Mouse (Mus musculus): ENCODE measurements around the gene Pclo.
"Not testable (repeated sequence)": the region's sequence is repeated elsewhere in the genome, so short reads cannot be mapped to it uniquely, and the experiment has no call there.

The Pclo gene

DNA sequence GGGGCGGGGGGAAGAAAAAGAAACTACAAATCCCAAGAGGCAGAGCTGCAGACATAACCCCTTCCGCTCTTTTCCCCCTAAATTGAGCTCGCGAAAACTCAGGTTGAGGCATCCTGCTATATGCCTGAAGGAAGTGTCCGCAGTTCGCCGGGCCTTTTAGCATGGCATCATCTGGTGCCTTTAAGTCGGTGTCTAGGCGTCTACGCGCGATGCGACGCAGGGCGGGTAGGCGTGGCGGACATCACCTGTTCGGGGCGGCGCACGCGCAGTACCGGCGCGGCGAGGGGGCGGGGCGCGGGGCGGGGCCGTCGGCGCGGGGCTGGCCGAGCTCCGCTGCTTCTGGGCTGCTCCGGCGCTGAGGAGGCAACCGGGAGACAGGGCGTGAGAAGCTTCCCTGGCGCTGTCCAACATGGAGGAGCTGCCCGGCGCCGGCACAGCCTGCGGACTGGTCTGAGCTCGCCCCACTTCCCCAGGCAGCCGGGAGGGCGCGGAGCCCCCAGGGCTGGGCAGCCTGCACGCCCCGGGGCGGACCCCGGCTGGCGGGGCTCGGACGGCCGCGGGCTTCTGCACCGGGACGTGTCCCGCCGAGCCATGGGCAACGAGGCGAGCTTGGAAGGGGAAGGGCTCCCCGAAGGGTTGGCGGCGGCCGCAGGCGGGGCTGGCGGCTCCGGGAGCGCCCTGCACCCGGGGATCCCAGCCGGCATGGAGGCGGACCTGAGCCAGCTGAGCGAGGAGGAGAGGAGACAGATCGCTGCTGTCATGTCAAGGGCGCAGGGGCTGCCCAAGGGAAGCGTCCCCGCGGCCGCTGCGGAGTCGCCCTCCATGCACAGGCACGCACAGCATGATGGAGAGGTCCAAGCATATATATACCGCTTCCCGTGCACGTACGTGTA, at the start of gene Pclo:
Pclo (plus strand) TSS at position 288 of the 893 bp plus-strand sequence.
- peak; percentile 88 for DNase-seq (ENCODE audit: low spot score)

- DNase-seq (ENCODE audit: low spot score): not testable (repeated sequence)
Measured at GRCm38 (mm10) chr5:14494431-14494830, 20.3 kb upstream of the Pclo start.

GRCm38 (mm10) chr5:14508522-14508921, 6.2 kb upstream of the Pclo start:
- no peak for DNase-seq (ENCODE audit: low spot score)

GRCm38 (mm10) chr5:14509621-14510020, 5.1 kb upstream of the Pclo start:
- DNase-seq (ENCODE audit: low spot score): no peak

DNA sequence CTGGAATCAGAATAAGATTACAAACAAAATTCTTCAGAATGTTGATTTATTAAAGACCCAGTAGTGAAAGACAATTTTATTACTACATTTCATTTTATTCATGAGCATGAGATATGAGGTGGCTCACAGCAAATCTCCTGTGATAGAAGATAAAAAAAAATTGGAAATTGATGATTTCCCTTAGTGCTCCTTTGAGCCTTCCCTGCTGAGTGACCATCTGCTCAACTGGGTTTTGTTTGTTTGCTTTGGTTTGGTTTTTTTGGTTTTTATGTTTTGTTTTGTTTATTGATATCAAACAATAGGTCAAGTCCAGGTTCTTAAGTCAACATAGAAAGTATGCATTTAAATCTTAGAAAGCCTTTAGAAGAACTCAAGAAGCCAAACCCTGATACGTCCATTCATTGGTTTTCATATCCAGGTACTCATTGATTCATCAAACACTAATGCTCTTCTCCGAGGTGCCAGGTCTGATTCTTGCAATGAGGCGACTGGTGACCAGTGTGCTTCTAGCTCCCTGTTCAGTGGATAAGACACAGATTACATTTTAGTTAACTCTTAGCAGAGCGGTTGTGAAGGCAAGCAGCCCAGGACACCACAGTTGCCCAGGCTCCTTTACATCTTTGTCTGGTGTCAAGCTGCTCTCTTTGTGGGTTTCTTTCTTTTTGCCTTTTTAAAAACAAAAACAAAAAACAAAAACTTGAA, 3.6 kb downstream of the Pclo start:
- DNase-seq (ENCODE audit: low spot score): no peak

DNA sequence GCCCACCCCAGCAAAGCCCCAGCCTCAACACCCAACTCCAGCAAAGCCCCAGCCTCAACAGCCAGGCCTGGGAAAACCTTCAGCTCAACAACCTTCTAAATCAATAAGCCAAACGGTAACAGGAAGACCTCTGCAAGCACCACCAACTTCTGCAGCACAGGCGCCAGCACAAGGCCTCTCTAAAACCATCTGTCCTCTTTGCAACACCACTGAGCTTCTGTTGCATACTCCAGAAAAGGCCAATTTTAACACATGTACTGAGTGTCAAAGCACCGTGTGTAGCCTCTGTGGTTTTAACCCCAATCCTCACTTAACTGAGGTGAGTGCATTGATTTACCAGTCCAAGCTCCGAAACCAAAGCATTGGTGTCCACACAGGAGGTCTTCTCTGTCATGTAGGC, 7.3 kb downstream of the Pclo start:
- DNase-seq (ENCODE audit: low spot score): no peak

DNA sequence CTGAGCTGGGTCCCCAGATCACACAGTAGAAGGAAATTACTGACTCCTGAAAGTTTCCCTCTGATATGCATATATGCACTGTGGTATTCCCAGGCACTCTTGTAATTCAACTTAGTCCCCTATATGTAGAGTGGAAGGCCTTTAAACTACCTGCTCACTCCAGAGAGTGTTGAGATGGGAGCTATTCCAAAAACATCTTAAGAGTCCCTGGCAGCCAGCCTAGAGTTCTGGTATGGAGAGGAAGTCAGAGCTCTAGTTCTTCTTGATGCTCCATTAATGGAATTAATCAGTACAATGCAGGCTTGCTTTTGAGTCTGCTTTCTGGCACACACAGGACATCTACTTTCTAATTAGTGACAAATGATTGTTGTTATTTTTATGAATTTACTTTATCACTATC, 11.3 kb downstream of the Pclo start:
- no peak for DNase-seq (ENCODE audit: low spot score)

- no peak for DNase-seq (ENCODE audit: low spot score)
Measured at GRCm38 (mm10) chr5:14527796-14528195, 13.1 kb downstream of the Pclo start.

DNA sequence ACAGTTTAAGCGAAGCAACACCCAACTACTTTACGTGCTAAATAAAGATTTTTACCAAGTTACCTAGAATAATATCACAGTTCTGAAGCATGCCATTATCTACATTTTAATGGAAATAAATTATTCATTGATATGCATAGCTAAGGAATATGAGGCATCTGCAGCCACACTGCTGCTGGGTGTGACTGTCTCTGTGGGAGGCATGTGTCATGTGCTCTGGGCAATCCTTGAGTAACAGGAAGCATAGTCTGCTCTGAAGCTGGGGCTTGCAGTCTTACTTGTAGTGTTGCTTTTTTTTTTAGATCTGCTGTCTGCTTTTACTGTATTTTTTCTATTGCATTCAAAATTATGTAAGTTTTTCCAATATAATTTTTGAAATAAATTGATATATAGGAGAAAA, 17.2 kb downstream of the Pclo start:
- no peak for DNase-seq (ENCODE audit: low spot score)

- DNase-seq (ENCODE audit: low spot score): no peak
Measured at GRCm38 (mm10) chr5:14539346-14539745, 24.6 kb downstream of the Pclo start.

- no peak for DNase-seq (ENCODE audit: low spot score)
Measured at GRCm38 (mm10) chr5:14539961-14540627, 25.4 kb downstream of the Pclo start.

DNA sequence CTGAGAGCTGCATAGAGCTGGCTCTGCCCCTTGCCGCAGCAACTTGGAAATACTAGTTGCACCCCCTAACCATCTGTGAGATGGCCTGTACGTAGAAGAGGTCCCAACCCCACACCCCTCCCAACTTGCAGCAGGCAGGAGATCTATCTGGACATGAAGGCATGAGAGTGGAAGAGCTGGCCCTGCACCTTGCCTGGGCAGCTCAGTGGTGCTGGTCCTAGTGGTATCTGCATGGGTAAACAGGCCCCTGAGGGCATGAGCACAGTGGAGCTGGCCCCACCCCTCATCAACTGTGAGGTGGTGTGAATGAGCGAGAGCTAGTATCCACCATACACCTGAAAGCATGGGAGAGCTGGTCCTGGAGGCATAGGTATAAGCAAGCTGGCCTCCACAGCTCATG, 60.9 kb downstream of the Pclo start:
- DNase-seq (ENCODE audit: low spot score): no peak

GRCm38 (mm10) chr5:14591479-14591878, 76.8 kb downstream of the Pclo start:
- DNase-seq (ENCODE audit: low spot score): no peak

- DNase-seq (ENCODE audit: low spot score): no peak
Measured at GRCm38 (mm10) chr5:14595426-14596013, 80.8 kb downstream of the Pclo start.

- no peak for DNase-seq (ENCODE audit: low spot score)
Measured at GRCm38 (mm10) chr5:14608318-14608717, 93.6 kb downstream of the Pclo start.

DNA sequence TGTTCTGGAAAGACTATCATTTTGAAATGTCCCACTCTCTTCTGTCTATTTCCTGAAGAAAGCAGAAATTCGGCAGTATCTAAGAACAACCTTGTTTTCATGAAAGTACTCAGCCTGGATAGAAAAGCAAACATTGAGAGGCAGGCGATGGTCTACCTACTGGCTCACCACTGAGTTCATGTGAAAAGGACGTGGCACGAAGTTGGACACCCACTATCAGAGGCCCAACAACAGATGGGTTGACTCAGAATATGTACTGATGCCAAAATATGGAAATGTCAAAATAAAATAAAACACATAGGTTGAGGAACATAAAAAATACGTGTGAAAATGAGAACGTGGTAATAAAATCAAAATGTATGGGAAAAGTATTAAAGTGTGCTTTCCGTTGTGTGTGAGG, 106.4 kb downstream of the Pclo start:
- no peak for DNase-seq (ENCODE audit: low spot score)

- no peak for DNase-seq (ENCODE audit: low spot score)
Measured at GRCm38 (mm10) chr5:14623360-14623759, 108.6 kb downstream of the Pclo start.

DNA sequence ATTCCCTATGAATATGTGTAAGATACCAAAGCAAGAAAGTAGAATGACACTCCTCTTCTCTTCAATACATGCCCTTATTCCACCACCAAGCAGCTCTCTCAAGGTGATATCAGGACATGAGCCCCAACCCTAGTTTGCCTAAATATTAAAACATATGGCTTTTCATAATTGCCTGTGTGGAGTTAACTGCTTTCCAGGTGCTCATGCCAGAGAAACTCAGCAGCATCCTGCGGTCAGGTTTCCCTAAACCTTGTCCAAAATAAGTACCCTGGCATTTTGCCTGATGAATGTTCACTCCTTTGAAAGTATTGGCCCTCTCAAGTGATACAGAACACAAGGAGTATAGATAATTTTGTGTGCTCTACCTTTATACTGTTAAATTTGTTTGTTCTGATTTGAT, 126.5 kb downstream of the Pclo start:
- no peak for DNase-seq (ENCODE audit: low spot score)

GRCm38 (mm10) chr5:14645856-14646255, 131.1 kb downstream of the Pclo start:
- no peak for DNase-seq (ENCODE audit: low spot score)

GRCm38 (mm10) chr5:14660637-14661036, 145.9 kb downstream of the Pclo start:
- DNase-seq (ENCODE audit: low spot score): no peak

- no peak for DNase-seq (ENCODE audit: low spot score)
Measured at GRCm38 (mm10) chr5:14662180-14662579, 147.5 kb downstream of the Pclo start.

GRCm38 (mm10) chr5:14662603-14663002, 147.9 kb downstream of the Pclo start:
- DNase-seq (ENCODE audit: low spot score): no peak
